Mouse (Mus musculus) heart, postnatal 0 days (tissue): ENCODE data around the gene Gm20489. TPM values are rescaled to one million over a fixed set of nuclear protein-coding genes. Genes with fewer than 3 reads are reported as not detected.
A peak's percentile ranks its signal among the peaks of the same experiment; 100 is the strongest.

Experiments
- ATAC-seq: fragments of 200-750 bp; cut with Nextera tagmentation; 2 replicates; pipeline ENCODE4 v1.8.0; 2017; ENCODE audit warnings: low read depth, moderate number of reproducible peaks, moderate library complexity; ENCODE audit not compliant: insufficient read depth
- DNase-seq: peaks from one replicate; pipeline ENCODE4 v3.0.0-alpha.2; 2016; ENCODE audit warnings: low spot score
- H3K27ac ChIP-seq: fragments of 300-500 bp; sonication (generic); 2 replicates; pipeline ENCODE4 v1.5.1; 2014; ENCODE audit warnings: low read depth, mild to moderate bottlenecking
- H3K27me3 ChIP-seq: fragments of 300-500 bp; sonication (generic); 2 replicates; pipeline ENCODE4 v1.6.1; 2014; ENCODE audit warnings: low read length, mixed read lengths; ENCODE audit not compliant: control insufficient read depth, insufficient read depth
- H3K36me3 ChIP-seq: fragments of 300-500 bp; sonication (generic); replicated peaks from 2 replicates; pipeline ENCODE4 v1.6.1; 2014; ENCODE audit warnings: low read length, mixed read lengths; ENCODE audit not compliant: control insufficient read depth, insufficient read depth
- H3K4me1 ChIP-seq: fragments of 300-500 bp; sonication (generic); 2 replicates; pipeline ENCODE4 v1.6.1; 2014; ENCODE audit warnings: antibody characterized with exemption; ENCODE audit not compliant: control insufficient read depth, insufficient read depth
- H3K4me2 ChIP-seq: fragments of 300-500 bp; sonication (generic); 2 replicates; pipeline ENCODE4 v1.6.1; 2014; ENCODE audit warnings: low read depth, mild to moderate bottlenecking, low read length, moderate library complexity
- H3K4me3 ChIP-seq: fragments of 300-500 bp; sonication (generic); 2 replicates; pipeline ENCODE4 v1.5.1; 2014; ENCODE audit warnings: low read depth, low read length
- H3K9ac ChIP-seq: fragments of 300-500 bp; sonication (generic); replicated peaks from 2 replicates; pipeline ENCODE4 v1.6.1; 2014; ENCODE audit warnings: low read depth, low read length, mixed read lengths
- H3K9me3 ChIP-seq: fragments of 300-500 bp; sonication (generic); replicated peaks from 2 replicates; pipeline ENCODE4 v1.6.1; 2016; ENCODE audit warnings: low read length; ENCODE audit not compliant: control insufficient read depth
- CTCF ChIP-seq: IDR thresholded peaks from 2 replicates; pipeline ENCODE4 v1.5.1; 2016; ENCODE audit warnings: antibody characterized with exemption, control low read depth, low read depth
- EP300 ChIP-seq: IDR thresholded peaks from 2 replicates; pipeline ENCODE4 v1.6.1; 2016; ENCODE audit warnings: antibody characterized with exemption, low read depth
- WGBS: fragments of 180-500 bp; shearing (Covaris S2); extraction: QIAGEN DNeasy Blood & Tissue Kit; methylation state at CpG from one replicate; pipeline ENCODE4 v1.1.7; 2014; 5-methylcytosine and 5-hydroxymethylcytosine counted together
- polyA plus RNA-seq: library from polyadenylated mRNA; unstranded; fragments of >200 nt; fragmentation: Nextera tagmentation; extraction: Ambion mirVana; gene quantifications from 2 replicates; pipeline ENCODE4 v1.2.1, GENCODE M21; 2015
- total RNA-seq: library from RNA; depleted of rRNA; stranded (reverse); fragments of >200 nt; gene quantifications from 2 replicates; pipeline ENCODE4 v1.2.3, GENCODE M21; 2014; ENCODE audit warnings: low replicate concordance

The Gm20489 gene
- total and polyA plus RNA-seq, 2 experiments from 2014 or later = not detected

DNA sequence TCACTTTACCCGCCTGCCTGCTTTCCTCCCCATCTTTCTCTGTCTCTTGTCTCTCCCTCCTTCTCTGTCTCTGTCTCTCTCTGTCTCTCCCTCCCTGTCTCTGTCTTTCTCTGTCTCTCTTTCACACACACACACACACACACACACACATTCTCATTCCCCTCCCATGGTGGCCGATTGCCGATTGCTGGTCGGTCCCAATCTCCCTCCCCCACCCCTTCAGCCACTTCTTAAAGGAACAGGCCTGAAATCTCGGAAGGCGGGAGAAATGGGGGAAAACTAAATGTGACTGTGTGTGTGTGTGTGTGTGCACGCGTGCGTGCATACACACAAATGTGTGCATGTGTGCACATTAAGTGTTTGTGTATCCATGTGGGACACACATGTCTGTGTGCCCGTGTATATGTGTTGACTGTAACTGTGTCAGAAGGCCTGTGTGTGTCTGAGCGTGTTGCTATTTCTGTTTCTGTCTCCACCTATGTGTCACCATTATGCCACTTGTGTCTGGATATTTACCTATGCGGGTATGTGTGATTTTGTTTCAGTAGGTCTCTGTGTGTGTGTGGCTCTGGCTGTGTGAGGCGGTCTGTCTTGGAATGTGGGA is 31.7 kb upstream of the Gm20489 start:
- DNase-seq = no peak
- Histone ChIP-seq H3K4me1 (no peaks in the 10 kb centered on the region), H3K4me3 (peak overlapping the region; percentile 10), H3K9me3 (no peaks in the 10 kb centered on the region), H3K27me3 (no peaks in the 10 kb centered on the region), H3K4me2 (peak overlapping the region; percentile 53), H3K9ac (no peak overlapping the region), H3K27ac (no peak overlapping the region), H3K36me3 (no peaks in the 10 kb centered on the region)
- ATAC-seq = peak; percentile 20; the same call in 1 of the 2 replicates
- 33% methylated on average over 13 of the region's 13 CpGs for whole genome bisulfite sequencing
- TF ChIP-seq CTCF (no peak), EP300 (no peak)

DNA sequence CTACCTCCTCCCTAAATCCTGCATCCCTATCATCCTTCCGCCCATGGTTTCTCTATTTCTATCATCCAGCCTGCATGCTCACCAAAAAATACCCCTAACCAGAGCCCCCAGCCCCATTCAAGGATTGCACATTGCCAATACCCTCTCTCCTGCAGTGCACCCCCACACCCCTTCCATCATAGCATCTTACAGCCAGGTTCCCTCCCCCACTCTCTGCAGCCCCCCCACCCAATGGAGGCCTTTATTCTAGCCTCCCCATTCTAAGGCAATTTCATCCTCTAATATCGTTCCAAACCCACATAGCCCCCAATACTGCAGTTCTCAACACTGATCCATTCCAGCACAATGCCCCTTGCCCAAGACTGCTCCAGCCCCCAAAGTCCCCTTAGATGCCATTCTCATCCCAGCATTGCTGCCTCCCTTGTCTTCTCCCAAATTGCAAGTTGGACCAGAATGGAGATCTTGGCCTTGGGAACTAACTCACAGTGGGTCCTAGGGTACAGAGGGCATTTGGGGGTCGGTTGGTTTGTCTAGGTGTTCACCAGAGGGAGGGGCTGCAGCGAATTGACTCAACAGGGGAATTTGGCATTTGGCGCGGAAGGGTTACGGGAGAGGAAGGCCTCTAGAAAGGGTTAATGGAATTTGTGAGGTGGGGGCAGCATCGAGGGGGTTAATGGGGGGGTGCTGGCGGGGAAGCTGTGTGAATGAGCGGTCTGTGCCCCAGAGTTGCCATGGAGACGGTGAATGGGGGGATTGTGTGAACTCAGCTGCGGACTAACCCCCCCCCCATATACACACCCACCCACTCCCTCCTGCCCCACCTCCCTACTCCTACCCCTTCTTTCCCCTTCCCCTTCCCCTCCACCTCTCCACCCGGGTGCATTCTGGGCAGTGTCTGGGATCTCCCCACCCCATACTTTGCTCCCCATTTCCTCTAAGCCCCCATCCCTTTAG is 30.9 kb upstream of the Gm20489 start:
- WGBS = 29% methylated on average over 12 of the region's 13 CpGs
- no peak for DNase-seq
- H3K9me3 ChIP-seq = no peaks in the 10 kb centered on the region
- no peaks in the 10 kb centered on the region for H3K36me3 ChIP-seq
- peak overlapping the region; percentile 22 for H3K4me3 ChIP-seq
- H3K4me2 ChIP-seq = peak overlapping the region; percentile 53
- no peak overlapping the region for H3K9ac ChIP-seq
- H3K27me3 ChIP-seq = no peaks in the 10 kb centered on the region
- ATAC-seq = no peak
- H3K4me1 ChIP-seq = no peaks in the 10 kb centered on the region
- TF ChIP-seq EP300 = no peak
- TF ChIP-seq CTCF = no peak
- no peak overlapping the region for H3K27ac ChIP-seq

DNA sequence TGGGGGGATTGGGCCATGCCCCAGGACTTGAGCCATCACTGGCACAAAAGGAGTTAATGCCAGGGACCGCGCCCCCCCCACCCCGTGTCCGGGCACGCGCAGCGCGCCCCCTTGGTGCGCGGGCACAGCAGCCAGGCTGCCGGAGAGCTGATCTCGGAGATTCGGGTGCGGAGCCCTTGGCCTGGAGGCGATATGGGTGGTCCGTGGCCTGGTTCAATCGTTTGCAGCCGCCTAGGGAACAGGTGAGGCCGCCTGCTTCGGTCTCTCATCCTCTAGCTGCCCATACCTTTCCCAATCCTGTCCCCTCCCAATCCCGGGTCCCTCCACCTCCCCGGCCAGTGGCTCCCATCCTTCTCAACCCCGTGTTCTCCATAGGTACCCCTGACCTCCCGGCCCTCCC is 30.2 kb upstream of the Gm20489 start, which contains the start of gene Nlgn3:
Gene Nlgn3 (plus strand): TSS at position 114 of the 400 bp plus-strand sequence.
- Histone ChIP-seq H3K4me2 (peak within 1 kb of the TSS; percentile 53), H3K4me3 (peak within 1 kb of the TSS; percentile 22), H3K27me3 (no peaks in the 10 kb centered on the region), H3K27ac (no peak within 1 kb of the TSS), H3K4me1 (no peaks in the 10 kb centered on the region), H3K36me3 (0 out of 2 replicates have a peak, but pooled peaks cover 3% of the 10 kb centered on the region), H3K9me3 (no peaks in the 10 kb centered on the region), H3K9ac (no peak within 1 kb of the TSS)
- ATAC-seq (no peak), DNase-seq (no peak)
- 18% methylated on average over 9 of the region's 24 CpGs for WGBS
- no peak for TF ChIP-seq EP300

DNA sequence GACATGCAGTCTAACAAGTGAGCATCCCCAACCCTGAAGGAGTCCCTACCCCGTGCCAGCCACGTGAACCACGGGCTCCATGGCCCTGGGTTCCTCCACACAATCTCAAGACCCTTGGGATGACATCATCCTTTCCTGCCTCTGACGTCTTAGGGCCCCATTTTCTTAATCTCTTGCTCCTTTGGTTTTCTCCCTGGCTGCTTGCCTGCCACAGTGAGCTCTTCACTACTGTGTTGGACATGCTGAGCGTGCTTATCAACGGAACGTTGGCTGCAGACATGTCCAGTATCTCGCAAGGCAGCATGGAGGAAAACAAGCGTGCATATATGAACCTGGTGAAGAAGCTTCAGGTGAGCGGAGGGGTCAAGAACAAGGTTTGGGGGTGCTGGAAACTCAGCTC is 21.3 kb upstream of the Gm20489 start:
- Histone ChIP-seq H3K4me2 (no peak overlapping the region), H3K4me3 (no peak overlapping the region), H3K9ac (no peak overlapping the region), H3K27ac (no peak overlapping the region), H3K4me1 (no peaks in the 10 kb centered on the region), H3K36me3 (peaks cover 61% of the 10 kb centered on the region), H3K27me3 (no peaks in the 10 kb centered on the region), H3K9me3 (no peaks in the 10 kb centered on the region)
- no peak for DNase-seq
- 74% methylated on average over 10 of the region's 10 CpGs for WGBS
- no peak for TF ChIP-seq CTCF
- no peak for TF ChIP-seq EP300
- no peak for ATAC-seq

DNA sequence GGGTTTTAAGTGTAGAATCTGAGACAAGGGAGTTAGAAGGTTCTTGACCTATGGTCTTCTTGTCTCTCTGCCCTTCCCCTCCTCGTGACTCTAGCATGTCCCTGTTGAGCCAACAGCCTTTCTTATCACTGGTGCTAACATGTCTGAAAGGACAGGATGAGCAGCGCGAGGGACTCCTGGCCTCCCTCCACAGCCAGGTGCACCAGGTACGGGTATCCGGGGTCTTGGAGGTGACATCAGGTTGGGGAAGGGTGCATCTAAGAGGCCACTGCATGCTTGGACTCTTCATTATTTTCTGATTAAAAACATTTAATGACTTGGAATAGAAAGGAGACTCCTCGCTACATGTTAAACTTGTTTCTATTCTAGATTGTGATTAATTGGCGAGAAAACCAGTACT is 20.2 kb upstream of the Gm20489 start:
- peaks cover 58% of the 10 kb centered on the region for H3K36me3 ChIP-seq

More for the DNA sequence above, 20.2 kb upstream of the Gm20489 start:
- no peak for ATAC-seq
- no peaks in the 10 kb centered on the region for H3K4me1 ChIP-seq
- WGBS = 81% methylated on average over 7 of the region's 7 CpGs
- H3K9ac ChIP-seq = no peak overlapping the region
- no peak overlapping the region for H3K4me2 ChIP-seq
- no peaks in the 10 kb centered on the region for H3K9me3 ChIP-seq
- no peak overlapping the region for H3K4me3 ChIP-seq
- H3K27me3 ChIP-seq = no peaks in the 10 kb centered on the region
- DNase-seq = no peak
- no peak overlapping the region for H3K27ac ChIP-seq
- TF ChIP-seq CTCF = no peak
- TF ChIP-seq EP300 = no peak
